Mouse (Mus musculus): Measurements from ENCODE around the gene Vapb. TPM values are rescaled to one million over a fixed set of nuclear protein-coding genes. Genes with fewer than 3 reads are reported as not detected.
"Not testable (repeated sequence)": the region's sequence is repeated elsewhere in the genome, so short reads cannot be mapped to it uniquely, and the experiment has no call there.

The Vapb gene
- polyA plus RNA-seq, 1 experiment from 2014 or later, result 10.6 TPM

DNA sequence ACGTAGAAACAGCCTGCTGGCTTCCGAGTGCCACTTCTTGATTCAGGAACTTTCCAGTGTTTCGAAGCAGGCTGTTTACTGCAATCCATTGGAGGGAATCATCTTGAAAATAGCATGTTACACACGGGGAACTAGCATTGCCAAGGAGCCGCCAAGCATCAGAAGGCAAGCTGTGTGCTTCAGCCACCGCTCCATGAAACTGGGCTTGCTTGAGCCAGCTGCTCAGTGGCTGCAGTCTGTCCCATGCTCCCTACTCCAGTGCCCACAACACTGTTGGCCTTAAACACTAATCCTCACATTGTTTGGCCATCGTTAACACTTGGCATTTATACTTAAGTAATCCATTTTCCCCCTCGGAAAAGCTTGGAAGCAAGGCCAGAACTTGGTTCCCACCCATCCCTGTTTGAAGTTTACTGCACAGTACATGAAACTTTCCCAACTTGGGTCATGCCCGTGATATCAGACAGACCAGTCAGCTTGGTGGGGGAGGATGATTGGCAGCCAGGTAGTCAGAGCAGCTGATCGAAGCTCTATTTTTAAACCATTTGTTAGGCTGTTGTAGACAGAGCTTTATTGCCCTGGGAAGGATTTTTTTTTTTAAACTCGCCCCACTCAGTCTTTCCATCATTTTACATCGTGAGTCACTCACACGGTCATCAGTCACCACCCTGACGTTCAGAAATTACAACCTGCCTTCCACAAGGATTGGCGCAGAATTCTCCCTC is 31.3 kb upstream of the Vapb start:
- Histone ChIP-seq H3K27me3 (ENCODE audit: control insufficient read depth, insufficient read depth, low read length) (no peaks in the 10 kb centered on the region), H3K4me3 (ENCODE audit: control insufficient read depth in 1 of 2, insufficient read depth in 1 of 2, low read depth in 1 of 2, low read length in 2 of 2) (no peak overlapping the region), H3K4me2 (ENCODE audit: low read length) (0 out of 2 replicates have a peak overlapping the region, but pooled peaks have one; percentile 17), H3K9me3 (ENCODE audit: control insufficient read depth, low read length) (no peaks in the 10 kb centered on the region), H3K36me3 (ENCODE audit: control insufficient read depth, insufficient read depth, low read length) (peaks cover 53% of the 10 kb centered on the region), H3K9ac (ENCODE audit: low read length) (no peak overlapping the region), H3K27ac (replicated peaks in 1 of 2; ENCODE audit: control insufficient read depth in 1 of 2, insufficient read depth in 1 of 2, low read depth in 2 of 2, low read length in 2 of 2) (0 out of 4 replicates have a peak overlapping the region, but pooled peaks of 1 of the 2 experiments have one; percentile 5), H3K4me1 (ENCODE audit: control insufficient read depth in 2 of 2, insufficient read depth in 2 of 2, low read length in 2 of 2) (peaks cover 18 to 31% of the 10 kb centered on the region in 2 experiments)
- WGBS, result 61% methylated on average over 15 of the region's 15 CpGs
- ATAC-seq (ENCODE audit: insufficient number of reproducible peaks, insufficient read depth, low FRiP score, low read depth), result no peak

DNA sequence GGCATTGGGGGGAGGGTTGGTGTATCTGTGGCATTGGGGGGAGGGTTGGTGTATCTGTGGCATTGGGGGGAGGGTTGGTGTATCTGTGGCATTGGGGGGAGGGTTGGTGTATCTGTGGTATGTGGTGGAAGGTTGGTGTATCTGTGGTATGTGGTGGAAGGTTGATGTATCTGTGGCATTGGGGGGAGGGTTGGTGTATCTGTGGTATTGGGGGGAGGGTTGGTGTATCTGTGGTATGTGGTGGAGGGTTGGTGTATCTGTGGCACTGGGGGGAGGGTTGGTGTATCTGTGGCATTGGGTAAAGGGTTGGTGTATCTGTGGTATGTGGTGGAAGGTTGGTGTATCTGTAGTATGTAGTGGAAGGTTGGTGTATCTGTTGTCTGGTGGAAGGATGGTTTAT is 29.7 kb upstream of the Vapb start:
- peaks cover 10 to 18% of the 10 kb centered on the region in 2 experiments for H3K4me1 ChIP-seq (ENCODE audit: control insufficient read depth in 2 of 2, insufficient read depth in 2 of 2, low read length in 2 of 2)
- H3K9me3 ChIP-seq (ENCODE audit: control insufficient read depth, low read length); H3K4me3 ChIP-seq (ENCODE audit: control insufficient read depth in 1 of 2, insufficient read depth in 1 of 2, low read depth in 1 of 2, low read length in 2 of 2); H3K27me3 ChIP-seq (ENCODE audit: control insufficient read depth, insufficient read depth, low read length); ATAC-seq (ENCODE audit: insufficient number of reproducible peaks, insufficient read depth, low FRiP score, low read depth); H3K9ac ChIP-seq (ENCODE audit: low read length); H3K4me2 ChIP-seq (ENCODE audit: low read length); H3K27ac ChIP-seq (replicated peaks in 1 of 2; ENCODE audit: control insufficient read depth in 1 of 2, insufficient read depth in 1 of 2, low read depth in 2 of 2, low read length in 2 of 2): not testable (repeated sequence)
- peaks cover 39% of the 10 kb centered on the region for H3K36me3 ChIP-seq (ENCODE audit: control insufficient read depth, insufficient read depth, low read length)

DNA sequence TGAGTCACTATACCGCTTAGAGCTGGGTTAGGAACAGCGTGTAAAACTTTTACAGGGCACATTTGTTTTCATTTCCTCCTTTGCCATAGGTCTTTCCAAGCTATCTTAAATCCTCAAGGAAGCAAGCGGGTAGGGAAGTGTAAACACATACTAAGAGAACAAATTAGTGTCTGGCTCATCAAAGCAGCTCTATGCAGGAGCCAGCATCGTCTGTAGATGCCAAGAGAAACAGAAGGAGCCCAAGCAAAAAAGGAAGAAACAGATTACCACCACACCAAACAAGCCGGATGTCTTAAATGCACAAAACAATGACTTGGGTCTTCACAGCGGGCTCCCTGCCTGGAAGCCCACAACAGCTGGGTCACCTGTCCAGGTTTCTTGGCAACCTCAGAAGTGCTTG is 27.1 kb upstream of the Vapb start:
- H3K4me2 ChIP-seq (ENCODE audit: low read length), result no peak overlapping the region
- ATAC-seq (ENCODE audit: insufficient number of reproducible peaks, insufficient read depth, low FRiP score, low read depth), result no peak
- H3K9me3 ChIP-seq (ENCODE audit: control insufficient read depth, low read length), result no peaks in the 10 kb centered on the region
- no peak overlapping the region for H3K4me3 ChIP-seq (ENCODE audit: control insufficient read depth in 1 of 2, insufficient read depth in 1 of 2, low read depth in 1 of 2, low read length in 2 of 2)
- H3K36me3 ChIP-seq (ENCODE audit: control insufficient read depth, insufficient read depth, low read length), result peaks cover 15% of the 10 kb centered on the region
- peaks cover 6 to 12% of the 10 kb centered on the region in 2 experiments for H3K4me1 ChIP-seq (ENCODE audit: control insufficient read depth in 2 of 2, insufficient read depth in 2 of 2, low read length in 2 of 2)
- H3K9ac ChIP-seq (ENCODE audit: low read length), result no peak overlapping the region
- no peaks in the 10 kb centered on the region for H3K27me3 ChIP-seq (ENCODE audit: control insufficient read depth, insufficient read depth, low read length)
- WGBS, result 73% methylated on average over 6 of the region's 6 CpGs
- no peak overlapping the region for H3K27ac ChIP-seq (replicated peaks in 1 of 2; ENCODE audit: control insufficient read depth in 1 of 2, insufficient read depth in 1 of 2, low read depth in 2 of 2, low read length in 2 of 2)

DNA sequence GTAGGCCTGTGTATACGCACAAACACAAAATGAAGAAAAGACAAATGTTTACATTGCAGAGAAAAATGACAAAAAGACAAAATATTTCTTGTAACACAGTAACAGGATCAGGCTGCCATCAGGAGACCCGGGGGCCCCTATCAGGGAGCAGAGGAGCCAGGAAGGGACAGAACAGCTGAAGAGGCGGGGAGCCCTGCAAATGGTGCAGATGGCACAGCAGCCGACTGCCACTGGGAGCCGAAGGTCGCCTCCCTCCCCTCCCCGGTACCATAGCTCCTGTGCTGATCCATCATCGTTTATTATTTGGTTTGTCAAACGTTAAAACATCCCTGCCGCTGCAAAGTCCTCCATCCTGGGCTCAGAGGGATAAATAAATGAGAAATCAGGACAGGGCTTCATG is 24.7 kb upstream of the Vapb start:
- Histone ChIP-seq H3K4me1 (ENCODE audit: control insufficient read depth in 2 of 2, insufficient read depth in 2 of 2, low read length in 2 of 2) (no peaks in the 10 kb centered on the region), H3K4me2 (ENCODE audit: low read length) (no peak overlapping the region), H3K9me3 (ENCODE audit: control insufficient read depth, low read length) (no peaks in the 10 kb centered on the region), H3K27me3 (ENCODE audit: control insufficient read depth, insufficient read depth, low read length) (no peaks in the 10 kb centered on the region), H3K36me3 (ENCODE audit: control insufficient read depth, insufficient read depth, low read length) (peaks cover 7% of the 10 kb centered on the region; the same call in 1 of the 2 replicates), H3K27ac (replicated peaks in 1 of 2; ENCODE audit: control insufficient read depth in 1 of 2, insufficient read depth in 1 of 2, low read depth in 2 of 2, low read length in 2 of 2) (no peak overlapping the region), H3K9ac (ENCODE audit: low read length) (no peak overlapping the region), H3K4me3 (ENCODE audit: control insufficient read depth in 1 of 2, insufficient read depth in 1 of 2, low read depth in 1 of 2, low read length in 2 of 2) (no peak overlapping the region)
- WGBS, result 65% methylated on average over 10 of the region's 10 CpGs
- ATAC-seq (ENCODE audit: insufficient number of reproducible peaks, insufficient read depth, low FRiP score, low read depth), result no peak

DNA sequence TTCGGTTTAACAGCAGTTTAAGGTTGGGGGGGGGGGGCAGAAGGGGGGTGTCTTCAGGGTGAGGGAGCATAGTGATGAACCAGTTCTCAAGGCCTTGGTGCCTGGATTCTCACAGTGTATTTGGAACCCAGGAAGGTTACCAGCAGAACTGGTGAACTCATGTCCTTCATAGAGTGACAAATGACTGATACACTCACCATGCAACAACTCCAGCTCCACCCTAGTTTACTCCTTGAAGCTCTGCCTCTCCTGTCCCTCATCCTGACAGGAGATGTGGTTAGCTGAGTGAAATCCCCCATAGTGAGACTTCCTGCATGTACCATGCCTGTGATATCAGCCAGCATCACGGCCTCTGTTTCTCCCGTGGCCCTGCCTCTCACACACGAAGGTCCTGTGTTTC is 24.1 kb upstream of the Vapb start:
- H3K4me1 ChIP-seq (ENCODE audit: control insufficient read depth in 2 of 2, insufficient read depth in 2 of 2, low read length in 2 of 2), result no peaks in the 10 kb centered on the region
- no peaks in the 10 kb centered on the region for H3K9me3 ChIP-seq (ENCODE audit: control insufficient read depth, low read length)
- no peak for ATAC-seq (ENCODE audit: insufficient number of reproducible peaks, insufficient read depth, low FRiP score, low read depth)
- no peak overlapping the region for H3K27ac ChIP-seq (replicated peaks in 1 of 2; ENCODE audit: control insufficient read depth in 1 of 2, insufficient read depth in 1 of 2, low read depth in 2 of 2, low read length in 2 of 2)
- H3K4me2 ChIP-seq (ENCODE audit: low read length), result no peak overlapping the region
- no peak overlapping the region for H3K9ac ChIP-seq (ENCODE audit: low read length)
- H3K27me3 ChIP-seq (ENCODE audit: control insufficient read depth, insufficient read depth, low read length), result no peaks in the 10 kb centered on the region
- H3K4me3 ChIP-seq (ENCODE audit: control insufficient read depth in 1 of 2, insufficient read depth in 1 of 2, low read depth in 1 of 2, low read length in 2 of 2), result no peak overlapping the region
- H3K36me3 ChIP-seq (ENCODE audit: control insufficient read depth, insufficient read depth, low read length), result peaks cover 1% of the 10 kb centered on the region; the same call in 1 of the 2 replicates
- 67% methylated on average over 4 of the region's 4 CpGs for WGBS

DNA sequence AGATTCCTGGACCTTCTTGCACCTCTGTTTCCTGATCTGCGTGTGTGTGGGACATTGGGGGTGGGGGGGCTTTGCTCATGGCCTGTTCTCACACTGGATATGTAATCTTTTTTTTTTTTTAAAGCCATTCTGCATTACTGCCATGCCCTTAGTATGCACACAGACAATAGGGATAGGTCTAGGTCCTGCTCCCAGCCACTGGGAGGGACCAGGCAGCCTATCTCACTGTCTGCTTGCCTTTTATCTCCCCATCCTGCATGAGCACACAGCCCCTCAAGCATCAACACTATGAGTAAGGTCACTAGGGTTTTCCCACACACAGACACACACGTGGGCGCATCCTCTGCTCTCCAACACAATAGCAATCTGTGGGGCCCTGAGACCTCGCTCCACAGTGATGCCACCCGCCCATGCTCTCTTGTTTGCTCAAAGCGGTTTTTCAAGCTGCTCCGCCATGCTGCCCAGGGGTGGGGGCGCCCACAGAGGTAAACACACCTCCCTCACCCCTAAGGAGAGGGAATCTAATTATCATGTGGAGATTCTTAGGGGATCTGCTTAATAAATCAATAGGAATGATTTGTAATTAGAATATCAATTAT is 22.6 kb upstream of the Vapb start:
- no peak for ATAC-seq (ENCODE audit: insufficient number of reproducible peaks, insufficient read depth, low FRiP score, low read depth)
- WGBS, result 76% methylated on average over 8 of the region's 8 CpGs
- no peaks in the 10 kb centered on the region for H3K36me3 ChIP-seq (ENCODE audit: control insufficient read depth, insufficient read depth, low read length)

GRCm38 (mm10) chr2:173716966-173717365 is 20.3 kb upstream of the Vapb start:
- H3K4me2 ChIP-seq (ENCODE audit: low read length), result no peak overlapping the region
- no peaks in the 10 kb centered on the region for H3K27me3 ChIP-seq (ENCODE audit: control insufficient read depth, insufficient read depth, low read length)
- H3K4me1 ChIP-seq (ENCODE audit: control insufficient read depth in 2 of 2, insufficient read depth in 2 of 2, low read length in 2 of 2), result no peaks in the 10 kb centered on the region
- H3K27ac ChIP-seq (replicated peaks in 1 of 2; ENCODE audit: control insufficient read depth in 1 of 2, insufficient read depth in 1 of 2, low read depth in 2 of 2, low read length in 2 of 2), result no peak overlapping the region
- 86% methylated on average over 5 of the region's 5 CpGs for WGBS
- H3K9me3 ChIP-seq (ENCODE audit: control insufficient read depth, low read length), result no peaks in the 10 kb centered on the region
- ATAC-seq (ENCODE audit: insufficient number of reproducible peaks, insufficient read depth, low FRiP score, low read depth), result no peak
- no peaks in the 10 kb centered on the region for H3K36me3 ChIP-seq (ENCODE audit: control insufficient read depth, insufficient read depth, low read length)
- H3K4me3 ChIP-seq (ENCODE audit: control insufficient read depth in 1 of 2, insufficient read depth in 1 of 2, low read depth in 1 of 2, low read length in 2 of 2), result no peak overlapping the region
- no peak overlapping the region for H3K9ac ChIP-seq (ENCODE audit: low read length)

More for the DNA sequence above, 22.6 kb upstream of the Vapb start:
- Histone ChIP-seq H3K4me3 (ENCODE audit: control insufficient read depth in 1 of 2, insufficient read depth in 1 of 2, low read depth in 1 of 2, low read length in 2 of 2) (no peak overlapping the region), H3K4me2 (ENCODE audit: low read length) (no peak overlapping the region), H3K4me1 (ENCODE audit: control insufficient read depth in 2 of 2, insufficient read depth in 2 of 2, low read length in 2 of 2) (no peaks in the 10 kb centered on the region), H3K27ac (replicated peaks in 1 of 2; ENCODE audit: control insufficient read depth in 1 of 2, insufficient read depth in 1 of 2, low read depth in 2 of 2, low read length in 2 of 2) (no peak overlapping the region), H3K27me3 (ENCODE audit: control insufficient read depth, insufficient read depth, low read length) (no peaks in the 10 kb centered on the region), H3K9me3 (ENCODE audit: control insufficient read depth, low read length) (no peaks in the 10 kb centered on the region), H3K9ac (ENCODE audit: low read length) (no peak overlapping the region)
